Mouse (Mus musculus) hindbrain, embryonic 10.5 days (tissue): ENCODE results near the gene Slc39a3. TPM values are rescaled to one million over a fixed set of nuclear protein-coding genes. Genes with fewer than 3 reads are reported as not detected.
A peak's percentile ranks its signal among the peaks of the same experiment; 100 is the strongest.

ENCODE experiments used
- DNase-seq: peaks from one replicate; pipeline ENCODE4 v3.0.0-alpha.2; 2017; ENCODE audit warnings: low spot score
- H3K27ac ChIP-seq: fragments of 300-500 bp; sonication (generic); 2 replicates; pipeline ENCODE4 v1.5.1; 2016; ENCODE audit warnings: mild to moderate bottlenecking, moderate library complexity
- H3K27me3 ChIP-seq: fragments of 300-500 bp; sonication (generic); 2 replicates; pipeline ENCODE4 v1.6.1; 2016; ENCODE audit warnings: mild to moderate bottlenecking; ENCODE audit not compliant: poor library complexity, insufficient read depth, severe bottlenecking
- H3K36me3 ChIP-seq: fragments of 300-500 bp; sonication (generic); 2 replicates; pipeline ENCODE4 v1.6.1; 2016; ENCODE audit warnings: mild to moderate bottlenecking, moderate library complexity
- H3K4me1 ChIP-seq: fragments of 300-500 bp; sonication (generic); replicated peaks from 2 replicates; pipeline ENCODE4 v1.6.1; 2016; ENCODE audit warnings: mild to moderate bottlenecking
- H3K4me3 ChIP-seq: fragments of 300-500 bp; sonication (generic); 2 replicates; pipeline ENCODE4 v1.5.1; 2016; ENCODE audit warnings: mild to moderate bottlenecking, moderate library complexity
- H3K9me3 ChIP-seq: fragments of 300-500 bp; sonication (generic); 2 replicates; pipeline ENCODE4 v1.6.1; 2016; ENCODE audit warnings: mild to moderate bottlenecking, moderate library complexity
- WGBS: fragments of 180-500 bp; shearing (Covaris S2); methylation state at CpG from one replicate; pipeline ENCODE4 v1.1.7; 2016; 5-methylcytosine and 5-hydroxymethylcytosine counted together
- polyA plus RNA-seq: library from polyadenylated mRNA; unstranded; fragments of >200 nt; fragmentation: Nextera tagmentation; extraction: Ambion mirVana; gene quantifications from 2 replicates; pipeline ENCODE4 v1.2.1, GENCODE M21; 2016

Gene Slc39a3
- polyA plus RNA-seq, 1 experiment from 2014 or later = 26.7 TPM

DNA sequence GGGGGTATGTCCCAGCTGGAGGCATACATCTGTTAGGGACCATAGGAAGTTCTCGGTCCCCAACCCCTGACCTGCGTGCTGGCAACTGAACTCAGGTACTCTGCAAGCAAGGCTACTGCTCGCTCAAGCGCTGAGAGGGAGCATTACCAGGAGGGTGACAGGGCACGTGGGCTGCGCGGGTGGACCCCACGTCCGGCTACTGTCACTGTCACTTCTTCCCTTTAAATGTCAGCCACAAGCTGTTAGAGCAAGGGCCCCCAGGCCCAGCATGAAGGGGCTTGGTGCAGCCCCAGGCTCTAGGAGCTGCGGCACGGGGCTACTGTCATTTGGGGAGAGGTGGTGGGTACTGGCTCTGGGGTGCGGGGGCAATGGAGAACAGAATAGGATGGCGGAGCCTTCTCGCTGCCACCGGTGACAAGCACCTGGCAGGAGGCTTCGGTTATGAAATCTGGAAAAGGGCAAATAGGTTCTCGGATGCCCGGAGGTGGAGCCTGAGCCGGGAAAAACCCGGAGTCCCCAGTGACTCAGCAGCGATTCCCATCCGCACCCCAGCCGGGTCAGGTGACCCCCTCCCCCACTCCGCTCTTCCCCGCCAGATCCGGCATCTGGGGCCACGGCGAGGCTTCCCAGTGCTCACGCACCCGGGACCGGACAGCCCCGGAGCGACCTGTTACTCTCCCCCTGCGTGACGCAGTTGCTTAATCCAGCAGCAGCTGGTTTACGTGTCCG lies 51.8 kb downstream of the Slc39a3 start:
- Histone ChIP-seq H3K9me3 (no peaks in the 10 kb centered on the region), H3K4me3 (peak overlapping the region; percentile 13), H3K27me3 (peaks cover 56% of the 10 kb centered on the region), H3K36me3 (no peaks in the 10 kb centered on the region), H3K27ac (no peak overlapping the region), H3K4me1 (peaks cover 20% of the 10 kb centered on the region)
- DNase-seq = no peak
- WGBS = 9% methylated on average over 37 of the region's 37 CpGs

DNA sequence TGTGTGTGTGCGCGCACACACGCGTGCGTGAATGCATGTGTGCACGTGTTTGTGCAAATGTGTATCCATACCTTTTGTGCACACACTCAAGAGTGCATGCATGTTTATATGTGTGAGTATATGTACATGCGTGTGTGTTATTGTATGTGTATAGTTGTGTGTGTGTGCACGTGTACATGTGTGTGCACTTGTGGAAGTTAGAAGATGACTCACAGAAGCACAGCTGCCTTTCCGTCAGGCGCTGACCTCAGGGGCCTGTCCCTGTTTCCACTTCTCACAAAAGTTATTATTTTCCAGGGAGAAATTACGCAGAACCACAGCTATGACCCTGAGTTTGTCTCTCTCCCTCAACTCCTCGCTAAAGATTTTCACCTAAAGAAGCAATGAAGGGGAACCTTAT lies 53.0 kb downstream of the Slc39a3 start:
- Histone ChIP-seq H3K9me3 (no peaks in the 10 kb centered on the region), H3K4me3 (no peak overlapping the region), H3K27me3 (peaks cover 52% of the 10 kb centered on the region), H3K27ac (no peak overlapping the region), H3K4me1 (peaks cover 20% of the 10 kb centered on the region), H3K36me3 (no peaks in the 10 kb centered on the region)
- DNase-seq = no peak
- WGBS = 90% methylated on average over 12 of the region's 12 CpGs

DNA sequence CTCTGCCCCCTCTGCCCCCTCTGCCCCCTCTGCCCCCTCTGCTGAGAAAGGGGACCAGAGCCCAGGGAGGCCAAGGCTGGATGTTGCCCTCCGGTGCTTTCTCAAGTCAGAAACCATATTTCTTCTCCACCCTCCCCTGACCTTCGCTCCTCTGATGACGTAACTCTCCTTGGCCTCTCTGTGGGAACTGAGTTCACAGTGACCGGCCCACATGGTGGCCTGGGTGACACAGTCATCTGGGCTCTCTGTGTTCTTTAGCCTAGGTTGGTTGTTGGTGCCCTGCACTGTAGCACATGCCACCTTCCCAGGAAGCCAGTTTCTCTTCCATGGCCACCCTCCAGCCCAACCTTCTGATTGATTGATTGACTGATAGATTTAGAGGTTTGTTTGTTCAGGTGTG lies 54.8 kb downstream of the Slc39a3 start:
- peaks cover 34% of the 10 kb centered on the region for H3K27me3 ChIP-seq
- no peak overlapping the region for H3K4me3 ChIP-seq
- DNase-seq = no peak
- H3K9me3 ChIP-seq = no peaks in the 10 kb centered on the region
- H3K27ac ChIP-seq = no peak overlapping the region
- WGBS = 66% methylated on average over 4 of the region's 4 CpGs
- peaks cover 15% of the 10 kb centered on the region for H3K4me1 ChIP-seq
- H3K36me3 ChIP-seq = no peaks in the 10 kb centered on the region

DNA sequence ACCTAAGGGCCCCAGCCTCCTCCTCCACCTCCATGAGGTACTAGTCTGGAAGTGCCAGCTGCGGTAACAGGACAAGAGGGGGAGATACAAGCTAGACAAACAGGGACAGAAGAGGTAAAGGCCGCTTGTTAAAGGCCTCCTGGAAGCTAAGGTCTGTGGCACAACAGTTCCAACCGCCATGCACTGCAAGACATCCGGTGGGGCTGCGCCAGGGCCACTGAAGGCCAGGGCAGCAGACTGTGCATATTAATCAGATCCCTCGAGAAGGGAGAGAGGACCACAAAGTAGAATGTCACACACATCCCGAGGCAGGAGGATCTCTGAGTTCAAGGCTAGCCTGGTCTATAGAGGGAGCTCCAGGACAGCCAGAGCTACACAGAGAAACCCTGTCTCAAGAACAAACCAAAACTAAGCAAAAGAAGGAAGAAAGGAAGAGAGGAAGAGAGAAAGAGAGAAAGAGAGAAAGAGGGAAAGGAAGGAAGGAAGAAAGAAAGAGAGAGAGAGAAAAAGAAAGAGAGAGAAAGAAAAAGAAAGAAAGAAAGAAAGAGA lies 55.6 kb downstream of the Slc39a3 start:
- H3K4me1 ChIP-seq = peaks cover 15% of the 10 kb centered on the region

More for the DNA sequence above, 55.6 kb downstream of the Slc39a3 start:
- whole genome bisulfite sequencing = 56% methylated on average over 7 of the region's 7 CpGs
- H3K27me3 ChIP-seq = peaks cover 26% of the 10 kb centered on the region
- peak overlapping the region; percentile 5; the same call in 1 of the 2 replicates for H3K27ac ChIP-seq
- no peak overlapping the region for H3K4me3 ChIP-seq
- no peak for DNase-seq
- no peaks in the 10 kb centered on the region for H3K36me3 ChIP-seq
- no peaks in the 10 kb centered on the region for H3K9me3 ChIP-seq

Other genes starting within 250 kb of the Slc39a3 start
- 109 and 119 TPM in 2 replicates for gene Sf3a2, start 239.2 kb downstream of the Slc39a3 start, polyA plus RNA-seq
- 189 and 192 TPM in 2 replicates for gene Plekhj1, start 238.8 kb downstream of the Slc39a3 start, polyA plus RNA-seq
- 0.12 and 0.16 TPM in 2 replicates for gene Amh, start 232.2 kb downstream of the Slc39a3 start, polyA plus RNA-seq
- 0.65 and 0.68 TPM in 2 replicates for gene Jsrp1, start 223.9 kb downstream of the Slc39a3 start, polyA plus RNA-seq
- gene Oaz1, start 210.8 kb downstream of the Slc39a3 start, polyA plus RNA-seq = 2,287 and 2,328 TPM in 2 replicates
- gene Lingo3, start 193.4 kb downstream of the Slc39a3 start, polyA plus RNA-seq = 0.61 and 0.93 TPM in 2 replicates
- 314 and 327 TPM in 2 replicates for gene Lsm7, start 182.2 kb downstream of the Slc39a3 start, polyA plus RNA-seq
- gene Sppl2b, start 182.2 kb downstream of the Slc39a3 start, polyA plus RNA-seq = 46.3 and 52.9 TPM in 2 replicates
- 0.04 and 0.14 TPM in 2 replicates for gene Tmprss9, start 165.6 kb downstream of the Slc39a3 start, polyA plus RNA-seq
- 374 and 391 TPM in 2 replicates for gene Timm13, start 136.5 kb downstream of the Slc39a3 start, polyA plus RNA-seq
- gene Lmnb2, start 119.2 kb downstream of the Slc39a3 start, polyA plus RNA-seq = 65.8 and 78.4 TPM in 2 replicates
- 9.8 and 11.8 TPM in 2 replicates for gene Gadd45b, start 107.4 kb downstream of the Slc39a3 start, polyA plus RNA-seq
- 7.1 and 8.6 TPM in 2 replicates for gene Gng7, start 22.5 kb downstream of the Slc39a3 start, polyA plus RNA-seq
- gene Diras1, start 11.8 kb downstream of the Slc39a3 start, polyA plus RNA-seq = 4.6 and 9.8 TPM in 2 replicates
- gene Sgta, start 22.8 kb upstream of the Slc39a3 start, polyA plus RNA-seq = 276 and 320 TPM in 2 replicates
- 85.4 and 106 TPM in 2 replicates for gene Thop1, start 32.6 kb upstream of the Slc39a3 start, polyA plus RNA-seq
- 0.29 and 0.30 TPM in 2 replicates for gene Creb3l3, start 61.4 kb upstream of the Slc39a3 start, polyA plus RNA-seq
- gene Map2k2, start 68.5 kb upstream of the Slc39a3 start, polyA plus RNA-seq = 218 and 261 TPM in 2 replicates
- 9.4 and 12.4 TPM in 2 replicates for gene Zbtb7a, start 97.8 kb upstream of the Slc39a3 start, polyA plus RNA-seq
- 64.1 and 72.2 TPM in 2 replicates for gene Pias4, start 130.5 kb upstream of the Slc39a3 start, polyA plus RNA-seq
- gene Eef2, start 139.2 kb upstream of the Slc39a3 start, polyA plus RNA-seq = 495 and 570 TPM in 2 replicates
- 58.3 and 75.6 TPM in 2 replicates for gene Dapk3, start 145.6 kb upstream of the Slc39a3 start, polyA plus RNA-seq
- not detected in 2 replicates for gene 4930442H23Rik, start 146.4 kb upstream of the Slc39a3 start, polyA plus RNA-seq
- not detected in 2 replicates for gene Nmrk2, start 164.6 kb upstream of the Slc39a3 start, polyA plus RNA-seq
- gene Atcay, start 193.4 kb upstream of the Slc39a3 start, polyA plus RNA-seq = 7.6 and 25.9 TPM in 2 replicates
- gene Zfr2, start 195.7 kb upstream of the Slc39a3 start, polyA plus RNA-seq = 5.1 and 6.7 TPM in 2 replicates
- 3.9 and 4.9 TPM in 2 replicates for gene Matk, start 215.5 kb upstream of the Slc39a3 start, polyA plus RNA-seq
- gene Mrpl54, start 229.5 kb upstream of the Slc39a3 start, polyA plus RNA-seq = 238 and 239 TPM in 2 replicates
- gene Apba3, start 229.5 kb upstream of the Slc39a3 start, polyA plus RNA-seq = 46.2 and 54.6 TPM in 2 replicates